Mouse (Mus musculus): Measurements from ENCODE around the gene Coro1b. TPM values are rescaled to one million over a fixed set of nuclear protein-coding genes. Genes with fewer than 3 reads are reported as not detected.

The Coro1b gene
- polyA plus RNA-seq, 1 experiment from 2014 or later = 237 TPM

GRCm38 (mm10) chr19:4151488-4151860, 3.1 kb downstream of the Coro1b start:
- Histone ChIP-seq H3K4me3 (ENCODE audit: low read depth, low read length) (no peak overlapping the region), H3K27ac (ENCODE audit: low read depth, low read length) (no peak overlapping the region), H3K36me3 (ENCODE audit: control insufficient read depth, insufficient read depth) (peaks cover 56% of the 10 kb centered on the region), H3K4me2 (replicated peaks; ENCODE audit: low read depth) (no peak overlapping the region), H3K9ac (ENCODE audit: low read depth, low read length) (no peak overlapping the region), H3K4me1 (replicated peaks; ENCODE audit: control insufficient read depth, insufficient read depth, low read length) (peaks cover 9% of the 10 kb centered on the region; the same call in 1 of the 2 replicates), H3K9me3 (ENCODE audit: control insufficient read depth) (no peaks in the 10 kb centered on the region), H3K27me3 (replicated peaks; ENCODE audit: control insufficient read depth, insufficient read depth, low read length) (no peaks in the 10 kb centered on the region)
- ATAC-seq = no peak
- WGBS = 71% methylated on average over 5 of the region's 5 CpGs
- TF ChIP-seq CTCF (IDR thresholded peaks at IDR 0.05; ENCODE audit: low read depth) = no peak

GRCm38 (mm10) chr19:4151898-4152297, 3.5 kb downstream of the Coro1b start:
- no peak overlapping the region for H3K9ac ChIP-seq (ENCODE audit: low read depth, low read length)
- H3K4me3 ChIP-seq (ENCODE audit: low read depth, low read length) = no peak overlapping the region
- 83% methylated on average over 5 of the region's 5 CpGs for WGBS
- H3K27ac ChIP-seq (ENCODE audit: low read depth, low read length) = no peak overlapping the region
- no peak overlapping the region for H3K4me2 ChIP-seq (replicated peaks; ENCODE audit: low read depth)
- no peaks in the 10 kb centered on the region for H3K27me3 ChIP-seq (replicated peaks; ENCODE audit: control insufficient read depth, insufficient read depth, low read length)
- peaks cover 60% of the 10 kb centered on the region for H3K36me3 ChIP-seq (ENCODE audit: control insufficient read depth, insufficient read depth)
- H3K9me3 ChIP-seq (ENCODE audit: control insufficient read depth) = no peaks in the 10 kb centered on the region
- TF ChIP-seq CTCF (IDR thresholded peaks at IDR 0.05; ENCODE audit: low read depth) = no peak
- peaks cover 9% of the 10 kb centered on the region; the same call in 1 of the 2 replicates for H3K4me1 ChIP-seq (replicated peaks; ENCODE audit: control insufficient read depth, insufficient read depth, low read length)
- ATAC-seq = no peak

- Histone ChIP-seq H3K36me3 (ENCODE audit: control insufficient read depth, insufficient read depth) (peaks cover 61% of the 10 kb centered on the region), H3K4me1 (replicated peaks; ENCODE audit: control insufficient read depth, insufficient read depth, low read length) (peaks cover 9% of the 10 kb centered on the region; the same call in 1 of the 2 replicates), H3K9ac (ENCODE audit: low read depth, low read length) (no peak overlapping the region), H3K27me3 (replicated peaks; ENCODE audit: control insufficient read depth, insufficient read depth, low read length) (no peaks in the 10 kb centered on the region), H3K4me3 (ENCODE audit: low read depth, low read length) (no peak overlapping the region), H3K9me3 (ENCODE audit: control insufficient read depth) (no peaks in the 10 kb centered on the region), H3K4me2 (replicated peaks; ENCODE audit: low read depth) (no peak overlapping the region), H3K27ac (ENCODE audit: low read depth, low read length) (no peak overlapping the region)
- ATAC-seq = no peak
- WGBS = 91% methylated on average over 8 of the region's 8 CpGs
- TF ChIP-seq CTCF (IDR thresholded peaks at IDR 0.05; ENCODE audit: low read depth) = no peak
Observed at GRCm38 (mm10) chr19:4152445-4153231, 4.2 kb downstream of the Coro1b start.

- Histone ChIP-seq H3K9me3 (ENCODE audit: control insufficient read depth) (no peaks in the 10 kb centered on the region), H3K36me3 (ENCODE audit: control insufficient read depth, insufficient read depth) (peaks cover 61% of the 10 kb centered on the region), H3K4me1 (replicated peaks; ENCODE audit: control insufficient read depth, insufficient read depth, low read length) (peaks cover 9% of the 10 kb centered on the region; the same call in 1 of the 2 replicates), H3K27me3 (replicated peaks; ENCODE audit: control insufficient read depth, insufficient read depth, low read length) (no peaks in the 10 kb centered on the region), H3K27ac (ENCODE audit: low read depth, low read length) (no peak within 1 kb of the TSS), H3K4me3 (ENCODE audit: low read depth, low read length) (no peak within 1 kb of the TSS), H3K4me2 (replicated peaks; ENCODE audit: low read depth) (no peak within 1 kb of the TSS), H3K9ac (ENCODE audit: low read depth, low read length) (no peak within 1 kb of the TSS)
- no peak for TF ChIP-seq CTCF (IDR thresholded peaks at IDR 0.05; ENCODE audit: low read depth)
- WGBS = 72% methylated on average over 11 of the region's 11 CpGs
- ATAC-seq = no peak
Observed at GRCm38 (mm10) chr19:4153232-4153654, 4.8 kb downstream of the Coro1b start, which contains the start of gene Ptprcap. Gene Ptprcap (plus strand): TSS chr19:4153604.

- H3K27me3 ChIP-seq (replicated peaks; ENCODE audit: control insufficient read depth, insufficient read depth, low read length) = no peaks in the 10 kb centered on the region
- no peak overlapping the region for H3K4me3 ChIP-seq (ENCODE audit: low read depth, low read length)
- 76% methylated on average over 13 of the region's 13 CpGs for WGBS
- no peak overlapping the region for H3K4me2 ChIP-seq (replicated peaks; ENCODE audit: low read depth)
- H3K4me1 ChIP-seq (replicated peaks; ENCODE audit: control insufficient read depth, insufficient read depth, low read length) = peaks cover 4% of the 10 kb centered on the region; the same call in 1 of the 2 replicates
- no peak overlapping the region for H3K9ac ChIP-seq (ENCODE audit: low read depth, low read length)
- no peaks in the 10 kb centered on the region for H3K9me3 ChIP-seq (ENCODE audit: control insufficient read depth)
- H3K36me3 ChIP-seq (ENCODE audit: control insufficient read depth, insufficient read depth) = peaks cover 75% of the 10 kb centered on the region
- H3K27ac ChIP-seq (ENCODE audit: low read depth, low read length) = no peak overlapping the region
- no peak for TF ChIP-seq CTCF (IDR thresholded peaks at IDR 0.05; ENCODE audit: low read depth)
- no peak for ATAC-seq
Observed at GRCm38 (mm10) chr19:4154437-4155222, 6.2 kb downstream of the Coro1b start.

All from intestine, postnatal 0 days (tissue).